Mouse (Mus musculus) adrenal gland, postnatal 14 days (tissue): ENCODE measurements around the gene Casp3. TPM values are rescaled to one million over a fixed set of nuclear protein-coding genes. Genes with fewer than 3 reads are reported as not detected.
"Not testable (repeated sequence)": the region's sequence is repeated elsewhere in the genome, so short reads cannot be mapped to it uniquely, and the experiment has no call there.

Source experiments
- DNase-seq: peaks from one replicate; pipeline ENCODE4 v3.0.0; 2021; ENCODE audit warnings: mixed read lengths
- long read RNA-seq, 2 experiments: library from polyadenylated mRNA; stranded (forward); transcript quantifications; one replicate each; pipeline ENCODE4 v2.0.0; 2021
- total RNA-seq: library from RNA; stranded (reverse); gene quantifications from 2 replicates; pipeline ENCODE4 v1.2.3, GENCODE M21; 2021

Casp3 gene
- total RNA-seq, result 18.6 and 20.2 TPM in 2 replicates
- long read RNA-seq, experiment 1, transcript Casp3-204 (7 exons, 2,601 nt), result major isoform, 21 of 39 reads
- long read RNA-seq, experiment 1, transcript Casp3-201 (7 exons, 1,520 nt), result minor isoform, 5 of 39 reads
- long read RNA-seq, experiment 1, partial matches to known transcripts, result 11 of 39 reads
- long read RNA-seq, experiment 1, other reads (novel, unspliced or antisense), result 2 of 39 reads
- long read RNA-seq, experiment 2, transcript Casp3-204 (7 exons, 2,601 nt), result major isoform, 14 of 22 reads
- long read RNA-seq, experiment 2, partial matches to known transcripts, result 0 of 22 reads
- long read RNA-seq, experiment 2, other reads (novel, unspliced or antisense), result 6 of 22 reads

GRCm38 (mm10) chr8:46616879-46617689 lies at the start of gene Casp3, which contains the start of gene Primpol:
TSS of gene Casp3 (plus strand) at chr8:46617291.
TSS of gene Primpol (minus strand) at chr8:46617212.
- peak; percentile 98 for DNase-seq

DNA sequence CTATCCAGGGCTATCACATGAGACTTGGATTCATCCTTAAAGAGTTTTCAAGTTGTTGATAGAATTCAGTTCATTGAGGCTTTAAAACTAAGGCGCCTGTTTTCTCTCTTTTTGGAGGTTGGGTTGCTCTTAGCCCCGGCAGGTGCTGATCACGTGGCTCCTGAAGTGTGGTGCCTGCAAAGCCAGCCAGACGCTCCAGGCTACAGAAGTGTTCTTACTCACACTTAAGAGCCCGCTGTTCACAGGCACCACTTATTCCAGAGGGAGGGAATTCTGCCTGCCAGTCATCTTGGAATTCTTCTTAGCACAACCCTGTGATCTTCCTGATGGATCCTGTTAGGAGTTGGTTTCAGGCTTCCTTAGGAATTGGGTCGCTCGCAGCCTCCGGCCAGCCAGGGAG lies 49.1 kb upstream of the Casp3 start:
- no peak for DNase-seq

DNA sequence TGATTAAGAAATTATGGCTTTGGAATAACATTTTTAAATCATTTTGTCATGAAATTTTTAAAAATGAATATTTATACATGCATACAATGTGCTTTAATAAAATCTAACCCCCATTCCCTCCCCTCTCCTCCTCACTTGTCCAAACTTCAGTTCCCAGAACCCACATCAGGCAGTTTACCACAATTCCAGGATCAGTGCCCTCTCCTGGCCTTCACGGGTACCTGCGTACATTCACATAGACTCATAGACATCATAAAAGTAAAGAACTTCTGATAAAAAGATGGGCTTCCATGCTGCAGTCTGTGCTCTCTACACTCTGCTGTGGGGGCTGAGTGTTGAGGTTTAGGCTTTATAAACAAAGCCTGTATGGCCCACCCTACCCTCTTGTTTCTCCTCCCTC lies 48.1 kb upstream of the Casp3 start:
- DNase-seq, result no peak

DNA sequence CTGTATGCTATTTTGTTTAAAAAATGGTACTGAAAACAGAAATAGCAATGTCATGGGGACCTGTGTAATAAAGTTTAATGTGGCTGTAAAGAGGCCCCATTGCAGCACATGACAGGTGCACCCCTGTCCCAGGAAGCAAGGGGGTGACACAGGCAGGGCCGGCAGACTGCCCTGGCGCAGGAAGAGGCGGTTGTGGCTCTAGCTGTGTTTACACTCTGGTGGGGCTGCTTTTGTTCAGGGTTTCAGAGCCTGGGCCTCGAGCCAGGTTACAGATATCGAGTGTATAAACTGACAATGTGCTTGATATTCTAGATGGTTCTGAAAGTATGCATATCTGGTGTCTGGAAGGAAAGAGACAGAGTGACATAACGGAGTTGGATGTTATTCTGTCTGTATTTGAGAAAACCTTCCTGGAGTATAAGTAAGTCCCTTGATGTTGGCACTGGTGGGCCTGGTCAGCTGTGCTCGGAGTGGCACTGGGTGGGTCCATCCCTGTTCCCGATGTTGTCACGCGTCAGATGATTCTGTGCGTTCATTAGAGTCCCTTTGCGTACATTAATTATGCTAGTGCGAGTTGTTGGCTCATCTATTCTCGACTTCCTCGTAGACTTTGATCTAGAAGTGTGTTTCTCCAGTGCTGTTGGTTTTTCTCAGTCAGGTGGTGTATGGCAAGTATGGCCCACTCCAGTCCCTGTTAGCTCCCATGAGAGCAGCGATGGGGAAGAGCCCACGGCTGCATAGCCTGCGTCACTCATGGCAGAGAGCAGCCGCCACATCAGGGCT lies 47.2 kb upstream of the Casp3 start:
- no peak for DNase-seq

GRCm38 (mm10) chr8:46570673-46571072 lies 46.4 kb upstream of the Casp3 start:
- no peak for DNase-seq

GRCm38 (mm10) chr8:46573446-46573845 lies 43.6 kb upstream of the Casp3 start:
- no peak for DNase-seq

DNA sequence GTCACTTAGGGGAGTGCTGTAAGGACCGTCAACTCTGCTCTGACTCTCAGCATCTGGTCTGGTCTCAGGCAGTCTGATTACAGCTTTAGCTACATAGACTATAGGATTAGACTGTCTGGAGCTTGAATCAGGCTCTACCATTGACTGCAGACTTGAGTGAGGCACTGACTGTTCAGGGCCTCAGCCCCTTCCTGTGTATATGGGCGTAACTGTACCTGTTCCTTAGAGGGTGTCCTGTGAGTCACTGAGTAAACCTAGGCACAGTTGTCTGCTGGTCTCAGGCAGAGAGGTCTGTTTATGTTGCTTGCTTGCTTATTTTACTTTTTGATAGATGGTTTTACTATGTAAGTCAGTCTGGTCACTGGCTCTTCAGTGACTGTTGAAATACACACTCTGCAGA lies 43.1 kb upstream of the Casp3 start:
- no peak for DNase-seq

- DNase-seq, result no peak
These were observed 38.3 kb upstream of the Casp3 start for GRCm38 (mm10) chr8:46578794-46579193.

GRCm38 (mm10) chr8:46584328-46584727 lies 32.8 kb upstream of the Casp3 start:
- not testable (repeated sequence) for DNase-seq

DNA sequence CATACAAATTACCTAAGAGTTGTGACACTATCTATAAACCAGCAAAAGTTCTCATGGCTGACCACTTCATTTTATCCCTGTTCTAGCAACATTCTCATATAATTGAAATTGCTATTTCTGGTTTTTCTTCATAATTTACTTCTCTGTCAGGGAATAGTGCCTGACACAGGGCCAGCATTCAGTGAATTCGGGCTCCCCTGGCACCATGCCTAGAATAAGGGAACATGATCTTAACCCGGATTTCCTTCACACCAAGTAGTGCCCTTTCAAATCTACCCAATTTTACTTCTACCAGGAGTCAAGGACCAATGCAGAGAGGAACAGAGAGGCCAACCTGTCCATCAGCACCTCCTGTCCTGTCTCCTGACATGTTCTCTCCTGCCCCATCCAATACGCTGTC lies 31.5 kb upstream of the Casp3 start:
- DNase-seq, result no peak

DNA sequence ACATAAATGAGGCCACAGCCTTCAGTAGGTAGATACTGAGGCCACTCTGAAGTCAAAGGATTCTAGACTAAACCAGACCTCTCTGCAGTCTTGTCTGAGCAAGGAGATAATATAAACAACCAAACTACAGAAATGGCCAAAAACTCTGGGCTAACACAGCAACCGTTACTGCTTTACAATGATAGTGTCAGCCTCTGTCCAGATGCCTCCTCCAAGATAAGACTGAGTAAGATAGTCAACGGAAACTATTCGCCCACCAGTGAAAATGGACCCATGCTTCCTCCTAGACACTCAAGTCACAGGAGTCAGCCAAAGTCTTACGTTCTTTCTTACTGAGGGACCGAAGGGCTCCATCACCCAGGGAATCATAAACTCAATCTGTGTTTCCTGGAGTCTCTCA lies 29.2 kb upstream of the Casp3 start:
- no peak for DNase-seq

DNA sequence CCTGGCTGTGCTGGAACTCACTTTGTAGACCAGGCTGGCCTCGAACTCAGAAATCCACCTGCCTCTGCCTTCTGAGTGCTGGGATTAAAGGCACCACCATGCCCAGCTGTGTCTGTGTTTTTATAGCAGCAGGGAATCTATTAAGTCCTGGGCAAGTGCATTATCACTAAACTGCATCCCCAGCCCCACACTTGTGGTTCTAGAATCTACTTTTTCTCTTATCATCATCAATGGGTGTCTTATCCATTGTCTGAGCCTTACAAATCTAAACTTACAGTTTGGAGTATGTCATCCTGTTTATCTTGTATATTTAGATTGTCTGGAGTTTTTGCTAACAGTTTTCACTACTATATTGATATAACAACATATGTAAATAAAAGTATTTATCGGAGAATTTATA lies 28.4 kb upstream of the Casp3 start:
- DNase-seq, result no peak

- no peak for DNase-seq
These were observed 24.0 kb upstream of the Casp3 start for GRCm38 (mm10) chr8:46593067-46593466.

- no peak for DNase-seq
These were observed 23.3 kb upstream of the Casp3 start for GRCm38 (mm10) chr8:46593772-46594171.

DNA sequence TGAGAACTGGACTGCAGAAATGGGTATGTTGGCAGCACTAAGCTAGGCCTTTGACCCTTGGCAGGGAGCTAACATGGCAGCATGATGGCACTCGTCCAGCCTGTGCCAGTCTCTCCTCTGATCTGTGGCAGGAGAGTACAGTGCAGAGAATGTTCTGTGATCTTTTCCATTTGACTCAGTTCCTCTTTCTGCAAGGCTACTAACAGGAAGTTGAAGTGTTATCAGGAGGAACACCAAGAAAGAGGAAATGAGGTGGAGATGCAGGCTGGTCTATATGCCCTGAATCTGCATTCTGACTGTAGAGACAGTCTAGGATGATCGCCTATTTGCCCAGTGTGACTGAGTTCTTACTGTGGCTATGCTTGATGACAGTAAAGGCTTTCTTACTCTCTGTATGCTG lies 21.5 kb upstream of the Casp3 start:
- peak; percentile 24 for DNase-seq

DNA sequence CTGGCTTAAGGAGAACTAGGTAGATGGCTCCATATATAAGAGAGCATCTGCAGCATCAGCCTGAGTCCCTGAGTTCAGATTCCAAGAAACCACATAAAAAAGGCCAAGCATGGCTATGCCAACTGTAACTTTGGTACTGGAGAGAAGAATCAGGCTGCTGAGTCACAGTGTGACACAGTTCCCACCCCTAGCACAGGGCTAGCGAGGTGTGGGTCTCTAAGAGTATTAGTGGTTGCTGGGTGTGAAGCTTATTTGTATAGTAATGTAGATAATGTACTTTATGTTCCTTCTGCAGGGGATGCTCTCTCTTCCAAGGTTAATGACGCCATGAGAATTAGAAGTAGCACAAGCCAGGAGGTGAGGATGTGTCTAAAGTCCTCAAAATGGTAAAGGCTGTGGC lies 20.6 kb upstream of the Casp3 start:
- DNase-seq, result no peak

- DNase-seq, result peak; percentile 44
These were observed 19.7 kb upstream of the Casp3 start for GRCm38 (mm10) chr8:46597411-46597810.

GRCm38 (mm10) chr8:46598114-46598513 lies 19.0 kb upstream of the Casp3 start:
- DNase-seq, result peak; percentile 26

GRCm38 (mm10) chr8:46598753-46599152 lies 18.3 kb upstream of the Casp3 start:
- no peak for DNase-seq

GRCm38 (mm10) chr8:46599314-46599904 lies 17.7 kb upstream of the Casp3 start:
- DNase-seq, result no peak

DNA sequence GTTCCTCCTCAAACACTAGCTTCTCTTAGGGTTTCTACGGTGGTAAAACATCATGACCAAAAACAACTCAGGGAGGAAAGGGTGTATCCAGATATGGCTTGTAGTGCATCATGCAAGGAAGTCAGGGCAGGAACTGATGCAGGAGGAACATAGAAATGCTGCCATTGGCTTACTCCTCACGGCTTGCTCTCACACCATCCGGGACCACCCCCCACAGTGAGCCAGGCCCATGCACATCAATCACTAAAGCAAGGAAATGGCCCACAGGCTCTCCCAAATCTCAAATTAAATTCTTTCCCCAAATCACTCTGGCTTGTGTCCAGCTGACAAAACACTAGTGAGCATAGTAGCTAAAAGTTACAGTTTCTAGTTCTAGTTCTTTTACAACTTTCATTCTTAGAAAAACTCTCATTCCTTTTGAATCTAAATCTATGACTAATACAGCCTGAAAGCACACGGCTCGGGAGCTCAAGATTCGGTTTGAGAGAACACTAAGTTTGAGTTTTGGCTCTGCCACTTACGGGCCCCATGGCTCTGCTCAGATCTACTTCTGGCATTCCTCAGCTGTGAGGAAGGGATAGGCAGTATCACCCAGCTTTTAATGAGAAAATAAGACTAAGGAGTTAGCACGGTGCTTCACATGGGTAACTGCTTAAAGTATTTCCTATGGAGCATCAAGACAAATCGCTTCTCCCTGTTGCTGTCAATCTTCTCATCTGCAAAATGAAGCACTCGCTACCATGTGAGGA lies 16.0 kb upstream of the Casp3 start:
- DNase-seq, result no peak

- no peak for DNase-seq
These were observed 13.5 kb upstream of the Casp3 start for GRCm38 (mm10) chr8:46603587-46603986.
